Mouse (Mus musculus): ENCODE measurements around the gene Mthfr. TPM values are rescaled to one million over a fixed set of nuclear protein-coding genes. Genes with fewer than 3 reads are reported as not detected.

Gene Mthfr
- polyA plus RNA-seq, 1 experiment from 2014 or later = 20.4 TPM

DNA sequence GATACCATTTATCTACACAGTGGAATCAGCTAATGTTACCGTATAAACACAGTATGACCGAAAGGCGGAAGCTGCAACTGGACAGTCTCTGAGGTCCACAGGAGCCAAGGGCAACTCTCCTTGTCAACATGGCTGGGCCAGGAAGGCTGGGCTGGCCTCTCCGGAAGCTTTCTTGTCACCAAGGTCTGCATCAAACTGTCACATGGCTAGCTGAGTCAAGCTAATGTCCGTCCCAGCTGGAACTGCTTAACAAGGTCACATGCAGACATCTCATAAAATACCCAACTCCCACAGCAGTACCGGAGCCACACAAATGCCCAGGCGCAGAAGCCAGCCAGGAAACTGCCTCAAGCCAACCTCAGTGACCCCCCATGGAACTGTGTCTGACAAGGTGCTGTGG, 34.5 kb upstream of the Mthfr start:
- peaks cover 45% of the 10 kb centered on the region for H3K36me3 ChIP-seq (ENCODE audit: insufficient read depth)
- no peak overlapping the region for H3K4me3 ChIP-seq (ENCODE audit: low read depth, low read length)
- H3K4me2 ChIP-seq = no peak overlapping the region
- 81% methylated on average over 7 of the region's 7 CpGs for WGBS
- no peak overlapping the region for H3K27ac ChIP-seq (ENCODE audit: low read depth)
- TF ChIP-seq CTCF (IDR thresholded peaks at IDR 0.05; ENCODE audit: low read depth) = no peak
- no peak overlapping the region for H3K9ac ChIP-seq
- H3K9me3 ChIP-seq (ENCODE audit: low read depth, low read length) = no peaks in the 10 kb centered on the region
- ATAC-seq (ENCODE audit: insufficient read depth) = no peak
- no peaks in the 10 kb centered on the region for H3K4me1 ChIP-seq (ENCODE audit: insufficient read depth)
- H3K27me3 ChIP-seq (ENCODE audit: insufficient read depth, low read length) = no peaks in the 10 kb centered on the region
- no peak for DNase-seq

GRCm38 (mm10) chr4:148008412-148008811, 30.5 kb upstream of the Mthfr start:
- no peak overlapping the region for H3K4me3 ChIP-seq (ENCODE audit: low read depth, low read length)
- H3K4me1 ChIP-seq (ENCODE audit: insufficient read depth) = no peaks in the 10 kb centered on the region
- peak; percentile 37 for DNase-seq
- peaks cover 84% of the 10 kb centered on the region for H3K36me3 ChIP-seq (ENCODE audit: insufficient read depth)
- WGBS = 70% methylated on average over 4 of the region's 4 CpGs
- peak; percentile 70 for TF ChIP-seq CTCF (IDR thresholded peaks at IDR 0.05; ENCODE audit: low read depth)
- no peaks in the 10 kb centered on the region for H3K27me3 ChIP-seq (ENCODE audit: insufficient read depth, low read length)
- no peak overlapping the region for H3K9ac ChIP-seq
- ATAC-seq (ENCODE audit: insufficient read depth) = no peak
- no peak overlapping the region for H3K27ac ChIP-seq (ENCODE audit: low read depth)
- no peaks in the 10 kb centered on the region for H3K9me3 ChIP-seq (ENCODE audit: low read depth, low read length)
- no peak overlapping the region for H3K4me2 ChIP-seq

GRCm38 (mm10) chr4:148009641-148010040, 29.2 kb upstream of the Mthfr start:
- TF ChIP-seq CTCF (IDR thresholded peaks at IDR 0.05; ENCODE audit: low read depth) = no peak
- Histone ChIP-seq H3K27ac (ENCODE audit: low read depth) (no peak overlapping the region), H3K9ac (no peak overlapping the region), H3K36me3 (ENCODE audit: insufficient read depth) (peaks cover 93% of the 10 kb centered on the region), H3K9me3 (ENCODE audit: low read depth, low read length) (no peaks in the 10 kb centered on the region), H3K4me2 (no peak overlapping the region), H3K27me3 (ENCODE audit: insufficient read depth, low read length) (no peaks in the 10 kb centered on the region), H3K4me3 (ENCODE audit: low read depth, low read length) (no peak overlapping the region), H3K4me1 (ENCODE audit: insufficient read depth) (no peaks in the 10 kb centered on the region)
- ATAC-seq (ENCODE audit: insufficient read depth) (no peak), DNase-seq (no peak)
- WGBS = 81% methylated on average over 2 of the region's 2 CpGs

DNA sequence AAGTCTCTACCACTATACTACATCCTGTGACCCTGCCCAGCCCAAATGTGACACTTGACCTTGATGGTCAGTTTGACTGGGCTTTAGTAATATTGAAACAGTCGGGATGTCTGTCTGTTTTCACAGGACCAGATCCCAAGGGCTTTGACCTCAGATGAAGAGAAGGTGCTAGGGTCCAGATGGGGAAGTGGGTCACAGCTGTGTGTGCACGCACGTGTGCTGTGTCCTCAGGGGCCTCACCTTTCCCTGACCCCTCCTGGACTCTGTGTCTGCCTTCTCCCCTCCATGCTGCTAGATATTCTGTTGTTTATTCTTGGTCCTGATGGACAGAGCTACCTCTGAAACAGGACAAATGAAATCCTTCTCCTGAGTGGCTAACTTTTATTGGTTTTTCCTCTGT, 27.5 kb upstream of the Mthfr start:
- 85% methylated on average over 3 of the region's 3 CpGs for WGBS
- Histone ChIP-seq H3K27ac (ENCODE audit: low read depth) (no peak overlapping the region), H3K36me3 (ENCODE audit: insufficient read depth) (peaks cover 99% of the 10 kb centered on the region), H3K4me1 (ENCODE audit: insufficient read depth) (no peaks in the 10 kb centered on the region), H3K4me3 (ENCODE audit: low read depth, low read length) (no peak overlapping the region), H3K9me3 (ENCODE audit: low read depth, low read length) (no peaks in the 10 kb centered on the region), H3K27me3 (ENCODE audit: insufficient read depth, low read length) (no peaks in the 10 kb centered on the region), H3K9ac (no peak overlapping the region), H3K4me2 (no peak overlapping the region)
- ATAC-seq (ENCODE audit: insufficient read depth) (no peak), DNase-seq (no peak)
- TF ChIP-seq CTCF (IDR thresholded peaks at IDR 0.05; ENCODE audit: low read depth) = no peak

DNA sequence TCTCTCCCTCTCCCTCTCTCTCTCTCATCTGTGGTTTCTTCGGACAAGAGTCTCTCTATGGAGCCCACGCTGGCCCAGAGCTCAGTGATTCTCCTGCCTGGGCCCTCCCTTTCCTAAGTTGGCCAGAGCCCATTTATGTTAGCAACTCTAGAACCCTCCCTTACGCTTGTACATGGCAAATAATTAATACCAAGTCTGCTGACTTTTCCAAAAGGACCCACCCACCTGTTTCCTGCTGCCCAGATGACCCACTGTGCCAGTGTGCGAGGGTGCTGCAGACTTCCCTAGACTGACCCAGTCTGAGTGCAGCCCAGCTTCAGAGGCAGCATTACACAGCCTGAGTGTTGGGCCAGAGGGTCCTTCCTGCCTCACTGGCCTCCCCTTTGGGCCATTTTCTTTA, 26.7 kb upstream of the Mthfr start:
- no peak for TF ChIP-seq CTCF (IDR thresholded peaks at IDR 0.05; ENCODE audit: low read depth)
- no peak for ATAC-seq (ENCODE audit: insufficient read depth)

DNA sequence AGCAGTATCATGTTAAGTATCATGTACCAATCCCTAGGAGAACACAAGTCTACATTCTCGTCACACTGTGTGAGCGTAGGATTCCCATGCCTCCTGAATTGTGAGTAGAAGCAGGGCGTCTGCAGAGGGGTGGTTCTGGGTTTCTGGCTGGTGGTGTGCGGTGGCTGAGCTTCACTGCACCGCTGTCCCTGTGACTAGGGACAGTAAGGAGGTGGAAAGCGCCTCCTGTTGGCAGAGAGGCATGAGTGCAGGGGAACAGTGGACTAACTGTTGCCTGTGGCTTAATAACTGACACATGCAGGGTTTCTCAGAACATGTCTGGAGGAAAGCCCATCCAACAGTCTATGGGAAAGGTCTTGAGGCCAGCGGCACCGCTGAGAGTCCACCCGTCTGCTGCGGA, 23.5 kb upstream of the Mthfr start:
- Histone ChIP-seq H3K36me3 (ENCODE audit: insufficient read depth) (peaks cover 97% of the 10 kb centered on the region), H3K4me1 (ENCODE audit: insufficient read depth) (no peaks in the 10 kb centered on the region), H3K9me3 (ENCODE audit: low read depth, low read length) (no peaks in the 10 kb centered on the region), H3K27me3 (ENCODE audit: insufficient read depth, low read length) (no peaks in the 10 kb centered on the region), H3K27ac (ENCODE audit: low read depth) (no peak overlapping the region), H3K4me3 (ENCODE audit: low read depth, low read length) (no peak overlapping the region), H3K4me2 (no peak overlapping the region), H3K9ac (no peak overlapping the region)
- DNase-seq = no peak
- 83% methylated on average over 10 of the region's 10 CpGs for WGBS
- TF ChIP-seq CTCF (IDR thresholded peaks at IDR 0.05; ENCODE audit: low read depth) = peak; percentile 45
- ATAC-seq (ENCODE audit: insufficient read depth) = no peak

More for the DNA sequence above, 26.7 kb upstream of the Mthfr start:
- WGBS = 89% methylated on average over 4 of the region's 4 CpGs
- H3K9ac ChIP-seq = no peak overlapping the region
- H3K27ac ChIP-seq (ENCODE audit: low read depth) = no peak overlapping the region
- no peaks in the 10 kb centered on the region for H3K9me3 ChIP-seq (ENCODE audit: low read depth, low read length)
- H3K27me3 ChIP-seq (ENCODE audit: insufficient read depth, low read length) = no peaks in the 10 kb centered on the region
- no peak overlapping the region for H3K4me2 ChIP-seq
- H3K4me3 ChIP-seq (ENCODE audit: low read depth, low read length) = no peak overlapping the region
- DNase-seq = no peak
- no peaks in the 10 kb centered on the region for H3K4me1 ChIP-seq (ENCODE audit: insufficient read depth)
- H3K36me3 ChIP-seq (ENCODE audit: insufficient read depth) = peaks cover 99% of the 10 kb centered on the region

DNA sequence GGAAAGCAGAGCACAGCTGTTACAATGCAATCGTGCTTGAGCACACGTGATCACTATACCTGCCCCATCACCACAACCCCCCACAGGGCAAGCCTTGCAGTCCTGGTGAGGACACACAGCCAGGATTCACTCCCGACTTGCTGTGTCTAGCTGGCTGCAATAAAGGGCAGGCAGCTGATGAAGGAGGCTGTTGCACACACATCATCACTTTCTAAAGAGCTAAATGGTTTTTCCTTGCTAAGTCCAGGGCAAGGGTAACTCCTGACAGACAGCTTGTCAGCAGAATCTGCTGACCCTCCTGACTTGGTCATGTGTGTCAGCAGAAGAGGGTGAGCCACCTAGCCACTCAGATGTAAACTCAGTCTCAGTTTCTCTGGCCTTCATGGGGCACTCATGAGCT, 21.9 kb upstream of the Mthfr start:
- Histone ChIP-seq H3K27me3 (ENCODE audit: insufficient read depth, low read length) (no peaks in the 10 kb centered on the region), H3K4me2 (no peak overlapping the region), H3K4me1 (ENCODE audit: insufficient read depth) (no peaks in the 10 kb centered on the region), H3K36me3 (ENCODE audit: insufficient read depth) (peaks cover 95% of the 10 kb centered on the region), H3K9me3 (ENCODE audit: low read depth, low read length) (no peaks in the 10 kb centered on the region), H3K4me3 (ENCODE audit: low read depth, low read length) (no peak overlapping the region), H3K27ac (ENCODE audit: low read depth) (no peak overlapping the region), H3K9ac (no peak overlapping the region)
- DNase-seq (no peak), ATAC-seq (ENCODE audit: insufficient read depth) (no peak)
- 66% methylated on average over 3 of the region's 3 CpGs for WGBS
- no peak for TF ChIP-seq CTCF (IDR thresholded peaks at IDR 0.05; ENCODE audit: low read depth)

DNA sequence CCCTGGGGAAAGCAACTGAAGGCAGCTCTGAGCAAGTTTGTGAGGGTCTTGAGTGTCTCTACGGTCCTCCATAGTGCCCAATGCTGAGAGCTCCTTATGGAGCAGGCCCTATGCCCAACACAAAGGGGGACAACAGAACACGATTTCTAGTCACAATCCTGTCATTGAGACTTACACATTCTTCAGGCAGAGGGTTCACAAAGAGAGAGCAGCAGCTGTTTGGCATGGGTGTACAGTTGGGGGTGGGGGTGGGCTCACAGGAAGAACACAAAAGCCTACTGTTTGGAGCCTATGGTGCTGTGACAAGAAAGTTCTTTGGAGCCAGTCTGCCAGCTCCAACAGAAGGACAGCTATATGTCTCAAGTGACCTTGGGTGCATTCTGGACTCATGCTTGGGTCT, 20.5 kb upstream of the Mthfr start:
- ATAC-seq (ENCODE audit: insufficient read depth) (no peak), DNase-seq (no peak)
- peaks cover 94% of the 10 kb centered on the region for H3K36me3 ChIP-seq (ENCODE audit: insufficient read depth)
- H3K27ac ChIP-seq (ENCODE audit: low read depth) = no peak overlapping the region
- 72% methylated on average over 2 of the region's 2 CpGs for WGBS
- H3K4me2 ChIP-seq = no peak overlapping the region
- H3K9ac ChIP-seq = no peak overlapping the region
- no peak for TF ChIP-seq CTCF (IDR thresholded peaks at IDR 0.05; ENCODE audit: low read depth)
- H3K4me1 ChIP-seq (ENCODE audit: insufficient read depth) = no peaks in the 10 kb centered on the region
- no peaks in the 10 kb centered on the region for H3K9me3 ChIP-seq (ENCODE audit: low read depth, low read length)
- H3K27me3 ChIP-seq (ENCODE audit: insufficient read depth, low read length) = no peaks in the 10 kb centered on the region
- H3K4me3 ChIP-seq (ENCODE audit: low read depth, low read length) = no peak overlapping the region
